Mouse (Mus musculus) lung, postnatal 0 days (tissue): ENCODE data around the gene Cd247.

Source experiments
- CTCF ChIP-seq: IDR thresholded peaks from 2 replicates; pipeline ENCODE4 v1.5.1; 2016; ENCODE audit warnings: antibody characterized with exemption, mild to moderate bottlenecking
- EP300 ChIP-seq: IDR thresholded peaks from 2 replicates; pipeline ENCODE4 v1.6.1; 2016; ENCODE audit warnings: antibody characterized with exemption, mild to moderate bottlenecking, control low read depth

GRCm38 (mm10) chr1:165844956-165845355, 56.5 kb downstream of the Cd247 start:
- TF ChIP-seq EP300 (no peak), CTCF (no peak)
